Mouse (Mus musculus) neural tube, embryonic 10.5 days (tissue): Measurements from ENCODE around the gene Pcsk7.
A peak's percentile ranks its signal among the peaks of the same experiment; 100 is the strongest.

Source experiments
- DNase-seq: peaks from one replicate; pipeline ENCODE4 v3.0.0-alpha.2; 2017; ENCODE audit warnings: low spot score; ENCODE audit errors: extremely low spot score

Pcsk7 gene

DNA sequence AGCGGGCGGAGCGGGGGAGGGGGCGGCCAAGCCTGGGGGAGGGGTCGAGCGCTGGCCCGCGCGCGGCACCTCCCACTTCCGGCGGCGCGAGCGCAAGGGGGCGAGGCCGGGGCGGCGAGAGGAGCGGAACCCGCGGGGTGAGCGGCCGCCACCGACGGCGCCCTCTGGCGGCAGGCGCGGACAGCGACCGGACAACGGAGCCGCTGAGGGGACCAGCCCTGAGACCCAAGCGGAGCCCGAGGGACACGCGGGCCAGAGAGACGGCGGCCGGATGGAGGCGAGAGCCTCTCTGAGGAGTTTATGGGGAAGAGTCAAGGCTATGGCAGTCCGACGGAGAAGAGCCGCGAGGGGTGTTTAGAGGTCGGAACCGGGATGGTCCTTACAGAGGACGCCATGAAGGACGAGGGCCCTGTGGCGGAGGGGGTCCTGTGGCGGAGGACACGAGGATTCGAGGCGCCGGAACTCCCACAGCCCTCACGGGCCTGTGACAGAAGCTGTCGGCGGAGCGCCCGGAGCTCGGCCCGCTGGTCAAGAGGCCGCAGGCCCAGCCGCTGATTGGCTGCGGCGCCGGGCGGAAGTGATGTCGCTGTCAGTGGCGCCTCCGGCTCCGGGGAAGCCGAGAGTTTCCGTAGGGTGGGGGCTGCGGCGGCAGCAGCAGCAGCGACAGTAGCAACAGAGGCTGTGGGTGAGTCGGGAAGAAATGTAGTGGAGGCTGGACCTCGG lies at the start of gene Pcsk7, which contains the start of gene Rnf214:
Gene Pcsk7 (plus strand): TSS at position 143 of the 723 bp plus-strand sequence.
Gene Rnf214 (minus strand): TSS at position 557 of the 723 bp plus-strand sequence.
- DNase-seq, result peak; percentile 90

DNA sequence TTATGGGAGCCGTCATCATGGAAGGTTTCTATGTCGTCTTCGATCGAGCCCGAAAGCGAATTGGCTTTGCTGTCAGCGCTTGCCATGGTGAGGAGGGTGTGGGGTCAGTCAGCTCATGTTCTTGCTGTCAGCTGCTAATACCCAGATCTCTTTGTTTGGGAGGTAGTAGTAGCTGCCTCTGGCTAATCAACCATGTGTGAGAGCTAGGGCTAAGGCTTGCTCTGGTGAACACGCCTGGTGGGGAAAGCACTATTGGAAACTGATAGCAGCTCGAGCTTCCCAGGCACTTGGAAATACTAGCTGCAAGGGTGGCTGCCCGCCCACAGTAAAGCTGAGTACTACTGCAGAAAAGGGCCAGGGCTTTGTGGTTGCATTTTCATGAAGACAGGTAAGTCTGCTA lies 46.9 kb upstream of the Pcsk7 start:
- no peak for DNase-seq

DNA sequence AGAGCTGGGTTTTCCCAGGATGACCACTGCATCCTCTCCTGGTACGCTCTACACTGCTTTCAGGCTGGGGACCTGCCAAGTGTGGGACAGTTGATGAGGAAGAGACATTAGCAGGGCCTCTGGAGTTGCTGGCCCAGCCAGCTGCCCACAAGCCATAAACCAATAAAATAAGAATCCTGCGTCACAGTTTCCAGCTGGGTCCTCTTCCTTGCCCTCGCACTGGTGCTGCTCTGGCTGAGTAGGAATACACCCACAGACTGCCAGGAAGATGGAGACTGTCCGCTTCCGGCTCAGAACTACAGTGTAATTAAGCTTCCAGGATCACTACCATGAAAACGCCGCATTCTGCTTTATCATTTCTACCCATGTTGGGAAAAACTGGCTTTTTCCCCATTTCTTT lies 44.5 kb upstream of the Pcsk7 start:
- DNase-seq, result no peak

- no peak for DNase-seq
Measured at GRCm38 (mm10) chr9:45869181-45869580, 37.1 kb upstream of the Pcsk7 start.

- no peak for DNase-seq
Measured at GRCm38 (mm10) chr9:45870265-45870664, 36.0 kb upstream of the Pcsk7 start.

DNA sequence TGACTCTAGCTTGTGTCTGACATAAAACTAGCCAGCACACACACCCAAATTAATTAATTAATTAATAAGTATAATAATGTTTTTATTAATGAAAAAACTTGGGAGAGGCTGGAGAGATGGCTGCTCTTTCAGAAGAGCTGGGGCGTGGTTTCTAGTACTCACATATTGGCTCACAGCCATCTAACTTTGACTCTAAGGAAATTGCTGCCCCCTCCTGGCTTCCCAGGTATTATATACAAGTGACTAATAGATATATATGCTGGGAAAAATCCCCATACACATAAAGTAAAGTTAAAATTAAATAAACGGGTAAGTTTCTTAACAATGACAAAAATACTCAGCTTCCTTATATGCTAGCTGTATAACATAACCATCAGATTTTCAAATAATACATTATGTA lies 28.4 kb upstream of the Pcsk7 start:
- DNase-seq, result no peak

DNA sequence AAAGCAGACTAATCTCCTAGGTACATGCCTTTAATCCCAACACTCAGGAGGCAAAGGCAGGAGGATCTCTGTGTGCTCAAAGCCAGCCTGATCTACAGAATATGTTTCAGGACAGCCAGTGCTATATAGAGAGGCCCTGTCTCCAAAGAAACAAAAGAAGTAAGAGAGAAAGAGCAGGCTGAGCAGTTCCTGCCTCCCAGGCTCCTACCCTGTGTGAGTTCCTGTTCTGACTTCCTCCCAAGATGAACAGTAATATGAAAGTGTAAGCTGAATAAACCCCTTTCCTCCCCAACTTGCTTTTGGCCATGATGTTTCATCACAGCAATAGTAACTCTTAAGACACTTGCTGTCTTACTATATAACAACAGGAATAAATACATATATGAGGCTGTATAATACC lies 12.6 kb upstream of the Pcsk7 start:
- DNase-seq, result no peak

DNA sequence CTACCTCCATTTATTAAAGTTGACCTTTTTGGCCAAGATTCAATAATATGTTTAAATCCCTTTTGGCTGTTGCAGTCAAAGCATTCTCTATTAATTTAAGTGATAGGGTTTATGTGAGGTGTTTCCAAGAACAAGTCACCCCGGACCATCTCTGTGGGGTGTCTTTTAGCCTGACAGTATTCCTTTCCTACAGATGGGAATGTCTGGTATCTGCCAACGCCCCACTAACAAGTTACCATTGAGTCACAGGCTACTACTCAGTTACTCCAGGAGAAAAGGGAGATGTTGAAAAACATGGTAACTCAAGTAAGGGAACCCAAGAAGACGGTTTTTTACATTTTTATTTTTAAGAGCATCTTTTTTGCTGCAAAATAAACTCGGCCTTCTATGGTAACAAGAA lies 1.1 kb upstream of the Pcsk7 start:
- DNase-seq, result no peak

GRCm38 (mm10) chr9:45905811-45906237 lies 473 bp upstream of the Pcsk7 start:
- DNase-seq, result peak; percentile 73

DNA sequence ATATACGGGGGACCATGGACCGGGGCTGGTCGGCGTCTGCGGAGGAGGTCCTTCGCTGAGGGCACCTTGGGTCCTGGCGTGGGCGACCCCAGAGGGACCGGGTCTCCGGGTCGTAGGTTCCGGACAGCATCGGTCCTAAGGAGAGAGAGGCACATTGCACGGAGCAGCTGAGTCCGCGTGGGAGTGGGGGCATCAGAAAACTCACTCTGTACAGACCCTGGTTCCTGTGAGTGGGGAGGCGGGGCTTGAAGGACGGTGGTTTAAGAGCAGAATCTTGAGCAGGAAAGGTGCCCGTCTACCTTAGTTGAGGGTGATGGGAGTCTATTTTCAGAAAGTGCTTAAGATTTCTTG lies 756 bp downstream of the Pcsk7 start:
- DNase-seq, result no peak

DNA sequence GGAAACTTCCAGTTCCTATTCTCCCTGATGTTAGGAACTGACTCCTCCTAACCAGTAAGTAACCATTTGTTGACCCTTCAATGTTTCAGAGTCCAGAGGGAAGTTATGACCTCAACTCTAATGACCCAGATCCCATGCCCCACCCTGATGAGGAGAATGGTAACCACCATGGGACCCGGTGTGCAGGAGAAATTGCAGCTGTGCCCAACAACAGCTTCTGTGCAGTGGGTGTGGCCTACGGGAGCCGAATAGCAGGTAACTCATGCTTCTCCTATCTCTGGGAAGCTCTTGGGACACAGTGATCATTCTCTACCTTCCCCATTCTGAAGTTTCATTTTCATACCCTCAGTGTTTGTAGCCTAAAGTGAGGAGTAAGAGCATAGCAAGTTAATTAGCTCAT lies 4.7 kb downstream of the Pcsk7 start:
- no peak for DNase-seq

DNA sequence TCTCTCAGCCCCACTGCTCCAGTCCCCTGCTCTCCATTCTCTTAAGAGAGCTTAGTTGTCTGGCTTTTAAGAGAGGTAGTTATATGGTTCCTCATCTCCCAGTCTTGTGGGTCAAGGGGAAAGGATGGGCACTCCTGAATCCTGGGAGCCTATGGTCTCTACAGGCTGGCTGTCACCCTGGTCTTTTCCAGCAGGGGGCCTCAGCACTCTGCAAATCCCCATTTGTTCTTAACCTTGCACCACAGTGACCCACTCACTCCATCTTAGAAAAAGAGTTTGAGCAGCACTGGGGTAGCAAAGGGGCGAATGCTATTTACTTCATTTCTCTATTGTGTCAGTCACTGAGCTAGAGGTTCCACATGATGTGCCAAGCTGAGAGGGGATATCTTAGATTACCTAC lies 5.4 kb downstream of the Pcsk7 start:
- DNase-seq, result peak; percentile 20

- DNase-seq, result no peak
Measured at GRCm38 (mm10) chr9:45915659-45916058, 9.4 kb downstream of the Pcsk7 start.

DNA sequence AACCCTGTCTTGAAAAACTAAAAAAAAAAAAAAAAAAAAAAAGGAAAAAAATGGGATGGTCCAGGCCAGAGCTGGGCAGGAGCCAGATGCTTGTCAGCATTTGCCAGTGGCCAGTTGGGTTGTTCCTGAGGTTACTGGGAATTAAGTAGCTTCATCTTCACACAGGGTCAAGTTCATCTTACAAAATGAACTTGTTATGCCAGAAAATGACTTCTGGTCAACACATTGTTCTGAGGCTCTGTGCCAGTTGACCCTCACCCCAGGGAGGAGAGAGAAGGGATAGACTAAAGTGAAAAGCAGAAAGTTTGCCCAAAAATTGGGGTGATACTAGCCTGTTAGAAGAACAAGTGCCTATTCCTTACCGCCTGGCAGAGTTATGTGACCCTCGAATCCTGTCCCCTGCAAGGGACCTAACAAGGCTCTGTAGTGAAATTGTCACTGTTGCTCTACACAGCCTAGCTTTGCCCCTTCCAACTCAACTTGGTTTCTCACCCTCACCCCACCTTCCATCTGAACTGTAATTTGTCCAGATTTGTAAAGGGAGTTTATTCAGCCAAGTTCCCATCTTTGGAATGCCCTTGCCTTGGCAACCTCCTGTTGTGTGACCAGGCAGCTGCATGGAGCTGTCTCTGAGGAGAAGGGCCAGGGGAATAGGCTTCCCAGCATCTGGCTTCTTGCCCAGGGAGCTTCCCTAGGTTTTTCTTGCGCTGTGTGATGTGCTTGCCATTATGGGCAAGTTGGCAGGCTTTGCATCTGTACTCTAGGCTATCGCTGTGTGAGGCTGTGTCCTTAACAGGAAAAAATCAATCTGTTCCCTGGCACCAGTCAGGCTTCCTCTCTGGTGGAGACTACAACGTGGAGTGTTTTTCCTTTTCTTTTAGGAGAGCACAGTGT lies 11.0 kb downstream of the Pcsk7 start:
- no peak for DNase-seq

GRCm38 (mm10) chr9:45919895-45920294 lies 13.6 kb downstream of the Pcsk7 start:
- DNase-seq, result no peak

GRCm38 (mm10) chr9:45929285-45929684 lies 23.0 kb downstream of the Pcsk7 start:
- no peak for DNase-seq

DNA sequence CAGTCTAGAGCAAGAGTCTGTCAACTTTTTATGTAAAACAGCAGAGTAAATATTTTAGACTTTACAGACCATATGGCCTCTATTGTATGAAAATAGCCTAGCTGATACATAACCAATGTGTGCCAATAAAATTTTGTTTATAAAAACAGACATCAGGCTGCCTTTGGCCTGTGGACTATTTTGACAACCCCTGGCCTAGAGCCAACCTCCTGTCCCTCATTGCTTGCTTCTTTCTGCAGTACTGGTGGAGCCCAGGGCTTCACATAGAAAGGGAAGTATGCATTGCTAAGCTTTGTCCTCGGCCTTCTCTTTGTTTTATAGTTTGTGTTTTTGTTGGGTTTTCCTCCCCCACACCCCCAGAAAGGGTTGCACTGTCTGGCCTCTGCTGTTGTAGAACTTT lies 25.7 kb downstream of the Pcsk7 start:
- DNase-seq, result no peak

DNA sequence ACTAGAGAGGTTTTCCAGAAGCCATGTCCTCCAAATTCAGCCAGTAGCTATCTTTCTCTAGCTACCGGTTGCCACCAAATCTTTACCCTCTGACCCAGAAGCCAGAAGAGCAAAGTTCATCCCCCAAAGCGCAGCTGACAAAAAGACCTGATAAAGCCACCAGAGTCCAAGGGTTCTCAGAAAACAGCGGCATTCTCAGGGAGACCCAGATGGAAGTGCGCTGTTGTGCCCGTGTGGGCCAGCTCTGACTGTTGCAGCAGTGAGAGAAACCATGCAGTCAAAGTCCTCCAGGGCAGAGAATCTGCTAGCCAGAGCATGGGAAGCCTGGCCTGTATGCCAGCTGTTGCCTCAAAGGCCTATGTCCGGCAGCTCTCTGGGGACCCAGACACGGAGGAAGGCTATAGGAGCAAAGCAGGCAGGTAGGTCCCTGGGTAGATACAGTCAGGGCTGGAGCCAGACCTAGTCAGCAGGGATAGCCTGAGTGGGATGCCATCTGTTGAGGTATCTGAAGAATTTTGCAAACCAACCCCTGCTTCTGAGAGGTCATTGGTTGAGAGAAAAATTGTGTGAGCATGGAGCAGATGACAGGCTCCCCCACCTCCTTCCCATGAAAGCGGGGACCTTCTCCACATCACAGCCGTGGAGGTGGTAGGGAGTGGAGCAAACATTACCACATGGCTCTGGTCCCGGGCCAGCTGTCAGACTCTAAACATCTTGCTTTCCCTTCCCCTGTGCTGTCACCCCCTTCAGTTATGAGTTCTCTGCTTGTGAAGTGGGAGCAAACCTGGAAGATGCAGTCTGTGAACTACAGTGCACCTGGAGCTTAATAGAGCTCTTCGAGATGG lies 26.5 kb downstream of the Pcsk7 start:
- DNase-seq, result no peak

GRCm38 (mm10) chr9:45935628-45936210 lies 29.4 kb downstream of the Pcsk7 start, which contains the start of gene Tagln:
Tagln (minus strand) TSS chr9:45936058.
- DNase-seq, result peak; percentile 30

GRCm38 (mm10) chr9:45936883-45937282 lies 30.6 kb downstream of the Pcsk7 start:
- peak; percentile 49 for DNase-seq

DNA sequence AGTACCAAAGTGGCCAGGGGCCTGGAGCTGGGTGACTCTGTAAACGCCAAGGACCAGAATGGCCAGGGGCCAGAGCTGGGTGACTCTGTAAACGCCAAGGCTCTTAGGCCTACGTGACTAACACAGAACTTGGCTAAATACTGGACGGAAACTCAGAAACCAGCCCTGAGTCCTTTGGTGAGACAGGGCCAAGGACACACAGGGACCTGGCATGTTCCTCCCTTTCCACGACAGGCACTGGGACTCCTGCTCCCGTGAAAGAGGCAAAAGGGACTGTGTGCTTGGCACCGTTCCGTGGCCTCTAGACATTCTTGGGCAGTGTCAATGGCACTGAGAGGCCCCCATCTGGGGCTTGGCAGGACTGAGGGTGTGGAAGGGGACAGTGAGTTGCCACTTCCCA lies 31.8 kb downstream of the Pcsk7 start:
- DNase-seq, result no peak
